Mouse (Mus musculus): ENCODE measurements around the gene Phyhd1.

The Phyhd1 gene

DNA sequence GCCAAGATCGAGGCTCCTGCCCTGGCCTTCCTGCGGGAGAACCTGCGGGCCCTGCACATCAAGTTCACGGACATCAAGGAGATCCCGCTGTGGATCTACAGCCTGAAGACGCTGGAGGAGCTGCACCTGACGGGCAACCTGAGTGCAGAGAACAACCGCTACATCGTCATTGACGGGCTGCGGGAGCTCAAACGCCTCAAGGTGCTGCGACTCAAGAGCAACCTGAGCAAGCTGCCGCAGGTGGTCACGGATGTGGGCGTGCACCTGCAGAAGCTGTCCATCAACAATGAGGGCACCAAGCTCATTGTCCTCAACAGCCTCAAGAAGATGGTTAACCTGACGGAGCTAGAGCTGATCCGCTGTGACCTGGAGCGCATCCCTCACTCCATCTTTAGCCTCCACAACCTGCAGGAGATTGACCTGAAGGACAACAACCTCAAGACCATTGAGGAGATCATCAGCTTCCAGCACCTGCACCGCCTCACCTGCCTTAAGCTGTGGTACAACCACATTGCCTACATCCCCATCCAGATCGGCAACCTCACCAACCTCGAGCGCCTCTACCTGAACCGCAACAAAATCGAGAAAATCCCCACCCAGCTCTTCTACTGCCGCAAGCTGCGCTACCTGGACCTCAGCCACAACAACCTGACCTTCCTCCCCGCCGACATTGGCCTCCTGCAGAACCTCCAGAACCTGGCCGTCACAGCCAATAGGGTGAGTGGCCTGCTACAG is 9.2 kb upstream of the Phyhd1 start:
- no peak for DNase-seq (ENCODE audit: low spot score)

DNA sequence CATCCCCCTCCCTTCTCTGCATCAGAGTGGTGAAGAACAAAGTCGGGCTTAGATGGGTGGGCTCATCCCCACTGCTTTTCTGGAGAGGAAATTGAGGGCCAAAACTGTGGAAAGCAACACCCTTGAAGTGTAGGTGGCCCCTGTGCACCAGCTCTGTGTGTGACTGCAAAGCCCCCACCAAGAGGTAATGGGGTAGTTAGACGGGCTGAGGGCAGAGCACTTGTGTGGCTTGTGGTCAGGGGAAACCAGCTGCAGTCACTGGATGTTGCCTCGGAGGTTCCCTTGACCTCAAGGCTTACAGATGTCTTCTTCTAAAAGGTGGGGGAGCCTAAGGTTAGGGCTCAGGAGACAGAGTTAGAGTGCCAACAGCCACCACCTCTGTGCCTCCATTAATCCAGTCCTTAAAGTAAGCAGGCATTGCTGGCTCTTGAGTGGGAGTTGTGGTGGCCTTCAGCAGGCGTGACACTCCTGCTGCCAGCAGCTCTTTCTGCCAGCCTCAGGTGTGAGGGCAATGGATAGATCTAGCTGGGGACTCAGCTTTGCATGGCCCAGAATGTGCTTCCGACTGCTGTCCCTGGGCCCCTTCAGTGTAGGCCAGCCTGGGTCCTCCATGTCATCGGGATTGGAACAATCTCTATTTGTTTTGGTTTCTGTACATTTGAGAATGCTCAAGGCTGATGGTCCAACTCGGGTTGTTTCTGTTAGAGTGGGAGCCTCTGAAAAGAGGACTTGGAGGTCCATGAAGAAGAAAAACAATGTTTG is 8.1 kb upstream of the Phyhd1 start:
- no peak for DNase-seq (ENCODE audit: low spot score)

DNA sequence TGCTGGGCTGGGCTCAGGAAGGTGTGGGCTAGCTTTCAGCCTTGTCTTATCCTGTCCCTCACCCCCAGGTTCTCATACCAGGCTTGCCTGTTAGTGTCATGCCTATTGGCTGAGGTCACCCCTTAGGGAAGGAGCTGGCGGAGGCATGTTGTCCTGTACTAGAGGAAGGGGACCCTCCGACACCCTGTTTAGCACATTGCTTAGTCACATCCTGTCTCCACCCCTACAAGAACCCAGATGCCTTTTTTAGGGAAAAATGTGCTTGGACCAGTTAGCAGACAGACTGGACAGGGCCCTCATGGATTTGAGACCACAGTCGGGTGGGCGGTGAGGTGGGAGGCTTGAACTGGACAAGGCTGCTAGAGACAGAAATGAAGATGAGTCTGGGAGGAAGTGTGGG is 7.4 kb upstream of the Phyhd1 start:
- DNase-seq (ENCODE audit: low spot score), result peak; percentile 56

DNA sequence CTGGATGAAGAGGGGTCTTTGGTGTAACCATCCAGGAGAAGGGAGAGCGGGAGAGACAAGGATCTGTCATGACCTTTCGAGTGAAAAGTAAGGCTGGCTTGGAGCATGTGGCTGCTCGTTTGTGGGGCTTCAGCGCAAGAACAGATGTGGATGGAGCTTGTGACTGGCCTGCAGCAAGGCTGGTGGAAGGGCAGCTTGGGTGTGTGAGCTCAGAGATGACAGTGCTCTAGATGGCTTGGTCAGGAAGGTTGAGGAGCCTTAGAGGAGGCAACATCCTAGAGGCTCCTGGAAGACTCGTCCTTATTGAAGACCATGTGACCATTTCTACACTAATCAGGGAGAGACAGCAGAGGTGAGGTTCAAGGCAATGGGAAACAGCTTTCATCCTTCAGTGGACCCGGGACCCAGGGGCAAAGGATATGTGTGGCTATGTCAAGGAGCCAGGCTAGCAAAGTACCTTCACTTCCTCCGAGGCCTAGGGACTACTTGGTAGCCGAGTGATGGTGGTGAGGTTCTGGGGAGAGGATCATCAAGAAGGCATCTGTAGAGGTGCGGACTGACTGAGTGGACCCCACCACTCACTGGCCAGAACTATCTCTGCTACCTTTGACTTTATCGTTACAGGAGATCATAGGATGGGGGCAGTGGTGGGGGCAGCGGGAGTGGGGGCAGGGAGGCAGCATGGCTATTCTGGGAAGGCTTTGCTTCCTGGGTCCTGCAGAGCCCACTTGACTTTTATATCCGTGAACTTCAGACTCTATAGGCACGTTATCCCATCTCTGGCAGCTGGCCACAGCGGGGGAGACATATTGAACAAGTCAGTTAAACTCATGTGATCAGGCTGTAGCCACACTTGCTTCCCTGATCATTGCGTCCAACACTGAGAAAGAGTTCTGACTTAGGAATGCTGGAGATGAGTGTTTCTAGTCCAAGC is 6.6 kb upstream of the Phyhd1 start:
- no peak for DNase-seq (ENCODE audit: low spot score)

DNA sequence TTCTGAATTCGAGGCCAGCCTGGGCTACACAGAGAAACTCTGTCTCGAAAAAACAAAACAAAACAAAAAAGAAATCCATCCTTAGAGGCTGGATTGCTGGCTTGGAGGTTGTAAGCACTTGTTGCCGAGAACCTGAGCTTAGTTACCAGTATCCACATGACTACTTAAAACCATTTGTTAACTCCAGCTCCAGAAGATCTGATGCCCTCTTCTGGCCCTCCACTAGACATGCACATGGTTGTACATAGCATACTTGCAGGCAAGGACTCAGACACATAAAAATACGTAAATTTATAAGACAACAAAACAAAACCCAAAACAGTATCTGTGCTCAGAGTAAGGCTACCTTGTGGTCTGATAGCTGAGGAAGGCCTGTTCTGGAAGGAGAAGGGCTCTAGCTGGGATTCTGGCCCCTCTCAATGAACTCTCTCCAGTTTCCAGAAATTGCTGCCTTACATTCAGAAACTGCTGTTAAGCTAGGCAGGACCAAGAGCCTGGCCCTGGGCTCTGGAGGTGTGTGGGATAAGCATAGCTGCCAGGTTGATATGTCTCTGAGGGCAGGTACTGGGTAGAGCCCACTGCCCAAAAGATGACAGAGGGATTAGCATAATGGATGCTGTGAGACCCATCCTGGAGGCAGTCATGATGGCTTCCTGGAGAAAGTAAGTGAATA is 4.8 kb upstream of the Phyhd1 start:
- DNase-seq (ENCODE audit: low spot score), result no peak

DNA sequence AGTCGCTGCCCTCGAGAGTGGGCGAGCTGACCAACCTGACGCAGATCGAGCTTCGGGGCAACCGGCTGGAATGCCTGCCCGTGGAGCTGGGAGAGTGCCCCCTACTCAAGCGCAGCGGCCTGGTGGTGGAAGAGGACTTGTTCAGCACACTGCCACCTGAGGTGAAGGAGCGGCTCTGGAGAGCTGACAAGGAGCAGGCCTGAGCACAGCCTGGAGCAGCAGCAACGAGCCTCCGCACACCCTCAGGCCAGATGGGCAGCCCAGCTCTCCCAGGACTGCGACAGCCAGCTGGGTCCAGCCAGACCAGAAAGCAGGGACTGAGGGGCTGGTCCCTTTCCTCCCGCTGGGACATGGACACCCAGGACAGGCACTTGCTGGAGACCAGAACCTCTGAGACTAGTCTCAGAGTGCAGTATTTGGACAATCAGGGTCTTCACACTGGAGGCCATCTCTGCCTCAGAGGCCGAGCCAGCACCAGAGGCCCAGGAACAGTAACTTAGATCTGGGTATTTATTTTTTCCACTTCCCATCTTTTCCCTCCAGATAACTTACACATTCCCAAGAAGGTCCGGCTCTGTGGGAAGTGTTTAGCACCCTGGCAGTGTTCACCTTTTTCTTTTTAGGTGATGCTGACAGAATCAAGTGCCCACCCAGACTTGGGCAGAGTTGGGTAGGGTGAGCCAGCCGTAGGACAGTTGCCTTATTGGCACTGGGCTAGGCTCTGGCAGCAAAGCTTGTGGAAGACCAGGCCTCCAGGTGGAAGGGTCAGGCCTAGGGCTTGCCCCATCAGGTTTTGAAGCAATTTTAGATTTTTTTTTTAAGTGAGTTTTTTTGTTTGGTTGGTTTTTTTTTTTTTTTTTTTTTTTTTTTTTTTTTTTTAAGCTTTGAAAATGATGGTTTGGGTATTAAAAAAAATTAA is 3.8 kb upstream of the Phyhd1 start:
- DNase-seq (ENCODE audit: low spot score), result no peak

DNA sequence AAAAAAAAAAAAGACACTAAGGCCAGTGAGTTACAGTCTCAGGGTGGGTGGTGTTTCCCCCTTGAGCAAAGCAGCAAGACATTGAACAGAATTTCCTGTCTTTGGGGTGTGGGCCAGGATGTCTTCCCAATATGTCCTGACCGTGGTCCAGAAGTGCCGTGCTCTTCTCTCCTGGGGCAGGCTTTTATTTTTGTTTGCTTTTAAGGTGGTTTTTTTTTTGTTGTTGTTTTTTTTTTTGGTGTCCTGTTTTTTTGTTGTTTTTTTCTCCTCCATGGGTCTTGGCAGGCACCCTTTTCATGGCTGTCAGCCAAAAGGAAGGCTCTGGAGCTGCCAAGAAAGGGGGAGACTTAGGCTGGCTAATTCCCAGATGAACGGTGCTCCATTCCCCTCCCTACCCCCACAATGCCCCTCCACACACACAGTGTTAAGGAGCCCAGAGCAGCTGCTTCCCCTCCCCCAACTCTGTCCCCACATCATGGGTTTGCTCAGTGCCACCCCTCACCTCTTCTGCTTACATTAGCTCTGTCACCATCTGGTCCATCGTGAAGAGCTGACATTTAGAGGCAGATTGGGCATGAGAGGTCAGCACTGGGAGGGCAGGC is 3.1 kb upstream of the Phyhd1 start:
- no peak for DNase-seq (ENCODE audit: low spot score)

DNA sequence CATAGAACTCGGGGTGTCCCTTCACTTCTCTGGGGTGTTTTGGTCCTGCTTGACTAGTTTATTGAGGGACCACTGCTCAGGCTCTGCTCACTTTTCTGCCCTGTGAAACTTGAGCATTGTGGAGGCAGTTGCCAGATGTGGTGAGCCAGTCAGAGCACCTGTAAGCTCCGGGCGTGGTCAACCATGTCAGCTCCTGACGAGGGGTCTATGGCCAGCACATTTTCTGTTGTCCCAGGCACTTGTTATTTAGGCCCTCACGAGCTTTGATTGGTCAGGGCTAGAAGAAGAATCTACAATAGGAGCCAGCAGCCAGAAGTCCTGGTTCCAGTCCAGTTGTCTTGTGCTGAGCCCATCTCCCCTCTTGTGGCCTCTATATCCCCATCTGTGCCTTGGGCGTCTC is 2.2 kb upstream of the Phyhd1 start:
- DNase-seq (ENCODE audit: low spot score), result no peak

DNA sequence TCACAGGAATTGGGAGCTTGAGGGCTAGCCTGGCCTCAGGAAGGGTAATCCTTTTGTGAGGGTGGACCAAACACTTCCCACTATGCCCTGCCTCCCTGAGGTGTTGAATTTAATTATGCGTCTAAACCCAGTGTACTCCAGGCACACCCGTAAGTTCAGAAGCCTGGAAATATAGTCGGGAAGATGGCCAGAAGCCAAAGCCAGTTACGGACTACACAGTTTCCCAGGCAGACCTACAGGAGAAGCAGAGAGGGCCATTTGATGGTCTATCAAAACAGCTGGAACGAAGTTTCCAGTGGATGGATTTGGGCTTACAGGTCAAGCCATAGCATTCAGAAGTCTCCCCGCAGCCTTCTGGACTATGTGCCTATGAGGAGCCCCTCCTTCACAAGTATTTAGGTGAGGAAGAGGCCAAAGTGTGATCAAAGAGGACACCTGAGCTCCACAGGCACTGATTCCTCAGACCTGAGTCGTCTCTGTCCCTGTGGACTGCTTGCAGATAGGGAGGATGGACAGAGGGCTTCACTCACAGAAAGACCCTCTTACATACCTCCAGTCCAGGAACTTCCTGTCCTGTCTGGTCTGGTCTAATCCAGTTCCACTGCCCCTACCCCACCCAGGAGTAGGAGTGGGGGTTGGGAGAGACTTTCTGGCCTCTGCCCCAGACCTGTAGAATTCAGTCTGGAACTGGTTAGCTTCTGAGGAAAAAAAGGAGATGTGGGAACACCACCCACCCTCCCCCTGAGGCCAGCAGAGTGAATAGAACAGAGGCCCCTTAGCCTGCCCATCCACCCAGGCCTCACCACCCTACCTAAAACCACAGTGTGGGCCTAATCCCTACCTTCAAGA is 1.1 kb upstream of the Phyhd1 start:
- DNase-seq (ENCODE audit: low spot score), result no peak

DNA sequence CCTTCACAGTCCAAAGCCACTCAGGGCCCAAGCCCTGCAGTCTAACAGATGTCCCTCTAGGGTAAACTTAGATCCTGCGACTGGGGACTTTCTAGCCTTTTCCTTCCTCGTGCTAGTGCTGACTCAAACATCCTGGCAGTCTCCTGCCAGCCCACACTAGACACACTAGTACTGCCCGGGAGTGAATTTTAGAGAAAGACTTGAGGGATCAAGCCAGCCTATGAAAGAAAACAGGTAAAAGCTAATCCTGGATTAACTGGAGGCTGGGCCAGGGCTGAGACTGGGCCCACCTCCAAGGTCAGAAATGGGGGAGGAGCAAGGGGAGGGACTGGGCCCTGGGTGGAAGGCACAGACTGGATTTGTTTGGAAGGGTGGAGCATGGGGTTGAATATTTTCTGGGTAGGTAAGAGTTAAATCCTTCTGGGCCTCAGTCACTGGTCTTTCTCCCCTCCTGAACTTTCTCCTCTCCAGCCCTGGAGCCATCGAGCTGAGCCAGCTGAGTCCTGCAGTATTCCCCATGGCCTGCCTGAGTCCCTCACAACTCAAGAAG is 464 bp downstream of the Phyhd1 start:
- DNase-seq (ENCODE audit: low spot score), result peak; percentile 81

DNA sequence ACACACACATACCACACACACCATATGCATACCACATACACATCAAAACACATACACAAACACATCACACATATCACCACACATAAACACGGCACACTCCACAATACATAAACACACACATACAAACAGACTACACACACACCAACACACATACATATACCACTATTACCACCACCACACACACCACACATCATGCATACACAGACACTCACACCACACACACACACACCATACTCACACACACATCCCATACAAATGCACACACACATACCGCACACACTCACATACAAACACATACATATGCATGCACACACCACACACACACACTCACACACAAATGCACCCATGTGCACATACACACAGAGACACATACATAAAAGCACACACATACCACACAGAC is 1.5 kb downstream of the Phyhd1 start:
- no peak for DNase-seq (ENCODE audit: low spot score)

DNA sequence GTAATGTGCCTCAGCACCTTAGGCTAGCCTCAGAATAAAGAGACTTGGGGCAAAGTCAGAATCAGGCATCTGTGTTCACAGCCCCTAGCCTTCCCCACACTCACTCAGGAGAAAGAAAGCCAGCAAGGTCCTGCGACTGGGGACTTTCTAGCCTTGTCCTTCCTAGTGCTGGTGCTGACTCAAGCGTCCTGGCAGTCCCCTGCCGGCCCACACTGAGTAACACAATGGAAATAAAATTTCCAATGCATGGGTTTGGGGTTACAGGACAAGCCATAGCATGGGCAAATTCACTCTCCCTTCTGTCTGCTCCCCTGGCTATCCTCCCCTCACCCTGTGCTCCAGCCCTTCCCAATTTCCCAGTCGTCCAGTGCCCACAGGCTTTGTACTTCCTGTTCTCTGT is 2.4 kb downstream of the Phyhd1 start:
- DNase-seq (ENCODE audit: low spot score), result no peak

DNA sequence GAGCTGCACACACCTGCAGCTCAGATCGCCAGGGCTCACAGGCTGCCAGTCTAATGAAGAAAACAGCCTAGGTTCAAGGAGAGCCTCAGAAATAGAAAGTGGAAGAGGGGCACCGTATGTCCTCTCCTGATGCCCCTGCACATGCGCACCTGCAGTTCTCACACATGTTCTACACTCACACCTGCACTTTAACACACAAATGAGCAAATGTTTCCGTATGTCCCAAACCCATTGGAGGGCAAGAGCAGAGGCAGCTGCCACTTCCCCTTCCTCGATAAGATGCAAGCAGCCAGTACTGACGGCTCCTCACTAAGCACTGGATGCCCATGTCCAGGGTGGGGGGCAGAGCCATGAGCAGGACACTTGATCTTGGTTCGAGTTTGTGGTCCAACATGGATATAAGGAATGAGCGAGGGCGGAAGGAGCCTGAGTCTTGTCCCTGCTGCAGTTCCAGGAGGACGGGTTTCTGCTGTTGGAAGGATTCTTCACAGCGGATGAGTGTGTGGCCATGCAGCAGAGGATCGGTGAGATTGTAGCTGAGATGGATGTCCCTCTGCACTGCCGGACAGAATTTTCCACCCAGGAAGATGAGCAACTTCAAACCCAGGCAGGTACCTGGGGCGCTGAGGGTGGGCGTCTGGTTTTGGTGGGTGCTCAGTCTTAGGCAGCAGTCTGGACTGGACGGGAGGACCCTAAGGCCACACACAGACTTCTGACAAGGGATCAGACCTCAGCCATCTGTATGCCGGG is 3.4 kb downstream of the Phyhd1 start:
- no peak for DNase-seq (ENCODE audit: low spot score)

DNA sequence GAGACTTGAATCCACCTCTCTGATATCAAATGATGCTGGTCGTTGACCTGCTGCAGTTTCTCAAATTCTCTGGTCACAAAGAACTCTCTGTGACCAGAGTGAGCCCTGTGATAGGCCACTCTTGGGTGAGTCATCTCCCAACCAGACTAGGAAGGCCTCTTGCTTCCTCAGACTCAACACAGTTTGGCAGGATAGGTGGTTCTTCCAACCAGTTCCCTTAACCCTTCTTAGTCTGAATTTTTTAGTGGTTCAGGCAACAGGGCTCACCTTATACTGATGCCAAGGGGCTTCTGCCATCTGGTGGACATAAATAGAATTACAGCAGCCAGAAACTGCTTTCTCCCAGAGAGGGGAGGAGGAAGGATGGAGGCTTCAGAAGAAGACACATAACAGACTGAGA is 4.1 kb downstream of the Phyhd1 start:
- DNase-seq (ENCODE audit: low spot score), result peak; percentile 73

DNA sequence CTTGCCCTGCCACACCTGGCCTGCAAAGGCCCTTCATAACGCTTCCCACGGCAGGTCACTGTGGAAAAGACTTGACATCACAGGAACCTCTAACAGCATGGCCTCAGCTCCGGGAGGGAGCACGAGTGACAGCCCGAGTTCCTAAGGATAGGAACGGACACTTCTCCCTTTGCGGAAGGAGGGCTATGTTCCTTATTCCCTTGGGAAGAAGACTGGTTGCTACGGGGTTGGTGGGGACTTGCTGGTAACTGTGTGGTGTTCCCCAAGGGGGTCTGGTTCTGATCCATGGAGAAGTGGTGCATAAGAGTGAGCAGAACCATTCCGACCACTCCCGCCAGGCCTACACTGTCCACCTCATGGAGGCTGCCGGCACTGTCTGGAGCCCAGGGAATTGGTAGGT is 14.7 kb downstream of the Phyhd1 start, which contains the start of gene Gm28038:
Gene Gm28038, plus strand, starts transcription at position 301 of the 400 bp plus-strand sequence.
- DNase-seq (ENCODE audit: low spot score), result no peak

DNA sequence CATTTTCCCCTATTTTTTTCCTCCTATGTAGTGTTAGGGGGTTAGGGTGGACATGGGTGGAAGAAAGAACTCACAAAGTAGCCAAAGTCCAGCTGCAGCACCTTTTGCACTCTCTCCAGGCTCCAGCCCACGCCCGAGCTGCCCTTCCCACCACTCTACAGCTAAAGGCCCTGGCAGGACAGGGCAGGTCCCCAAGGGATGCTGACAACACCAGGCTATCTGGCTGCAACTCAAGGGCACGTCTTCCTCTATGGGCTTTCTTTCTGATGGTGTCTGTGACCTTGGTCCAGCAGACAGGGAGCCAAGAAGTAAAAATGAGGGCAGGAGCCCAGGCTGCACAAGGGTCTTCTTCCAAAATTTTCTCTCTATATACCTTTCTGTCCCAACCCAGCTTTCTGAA is 15.6 kb downstream of the Phyhd1 start:
- no peak for DNase-seq (ENCODE audit: low spot score)

DNA sequence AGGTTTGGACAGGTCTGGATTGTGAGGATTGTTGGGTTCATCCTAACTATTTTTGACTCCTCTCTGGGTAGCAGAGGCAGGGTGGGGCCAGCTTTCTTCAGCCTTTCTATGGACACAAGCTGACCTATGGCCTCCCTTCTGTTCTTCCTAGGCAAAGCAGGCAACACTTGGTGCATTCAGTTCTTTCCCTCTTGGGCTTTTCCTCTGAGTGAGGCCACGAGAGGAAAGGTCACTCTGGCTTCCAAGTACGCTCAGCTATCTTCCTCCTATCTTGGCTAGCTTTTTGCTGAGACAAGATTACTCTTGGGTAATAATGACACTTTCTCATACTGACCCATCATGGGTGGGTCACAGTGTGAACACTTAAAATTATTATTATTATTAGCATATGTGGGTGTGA is 17.2 kb downstream of the Phyhd1 start:
- no peak for DNase-seq (ENCODE audit: low spot score)

DNA sequence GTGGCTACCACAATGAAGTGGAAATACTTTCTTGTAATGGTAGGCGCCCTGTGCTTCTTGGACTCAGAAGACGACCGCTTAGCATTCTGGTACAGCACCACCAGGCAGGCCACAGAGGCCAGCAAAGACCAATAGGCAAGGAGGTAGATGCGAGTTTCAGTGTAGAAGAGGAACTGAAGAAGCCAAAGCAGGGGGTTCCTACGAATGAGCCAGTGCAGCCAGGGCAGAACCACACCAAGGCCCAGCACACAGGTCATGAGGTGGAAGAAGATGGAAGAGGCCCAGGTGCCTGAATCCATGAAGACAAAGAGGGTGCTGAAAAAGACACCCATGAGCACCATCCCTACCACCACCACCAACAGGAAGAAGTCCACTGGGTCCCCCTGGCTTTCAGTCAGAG is 19.0 kb downstream of the Phyhd1 start:
- DNase-seq (ENCODE audit: low spot score), result no peak
